Mouse (Mus musculus): ENCODE results near the gene Trim69. TPM values are rescaled to one million over a fixed set of nuclear protein-coding genes. Genes with fewer than 3 reads are reported as not detected.

Trim69 gene
- polyA plus RNA-seq (2012; ENCODE audit: insufficient read depth, insufficient read length, low replicate concordance, missing spikeins) = not detected in 2 replicates

- no peak within 1 kb of the TSS for H3K27ac ChIP-seq (ENCODE audit: insufficient read depth, low read depth, low read length)
- peaks cover 10% of the 10 kb centered on the region for H3K4me1 ChIP-seq (ENCODE audit: control insufficient read depth, insufficient read depth, low read length)
- WGBS = 62% methylated on average over 2 of the region's 2 CpGs
- H3K4me3 ChIP-seq (ENCODE audit: insufficient read depth, low read depth, low read length) = no peak within 1 kb of the TSS
- TF ChIP-seq CTCF (IDR thresholded peaks at IDR 0.05; ENCODE audit: insufficient read depth, low read depth, low read length) = no peak
- TF ChIP-seq POLR2A (IDR thresholded peaks at IDR 0.05; ENCODE audit: insufficient read depth, low read depth, low read length) = no peak
Measured at GRCm38 (mm10) chr2:122160680-122161079, at the start of gene Trim69. Gene Trim69, plus strand, starts transcription at chr2:122160700.

DNA sequence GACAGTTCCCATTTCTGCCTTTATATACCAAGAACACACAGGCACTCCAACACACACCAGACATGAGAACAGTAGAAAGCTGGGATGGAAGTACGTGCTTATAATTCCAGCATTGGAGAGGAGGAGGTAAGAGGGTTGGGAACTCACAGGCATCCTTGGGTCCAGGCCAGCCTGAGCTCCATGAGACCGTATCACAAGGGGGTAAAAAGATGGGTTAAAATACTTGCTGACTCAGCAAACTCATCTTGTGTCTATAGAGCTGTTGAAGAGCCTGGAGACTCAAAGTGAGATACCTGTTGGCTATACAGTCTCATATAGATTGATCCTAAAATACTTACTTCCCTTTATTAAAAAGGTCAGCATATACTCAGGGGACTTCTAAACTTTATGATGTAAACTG is 43.6 kb upstream of the Trim69 start:
- TF ChIP-seq POLR2A (IDR thresholded peaks at IDR 0.05; ENCODE audit: insufficient read depth, low read depth, low read length) (no peak), CTCF (IDR thresholded peaks at IDR 0.05; ENCODE audit: insufficient read depth, low read depth, low read length) (no peak)
- Histone ChIP-seq H3K4me3 (ENCODE audit: insufficient read depth, low read depth, low read length) (no peak overlapping the region), H3K27ac (ENCODE audit: insufficient read depth, low read depth, low read length) (no peak overlapping the region), H3K4me1 (ENCODE audit: control insufficient read depth, insufficient read depth, low read length) (peaks cover 5% of the 10 kb centered on the region; the same call in 1 of the 2 replicates)
- 85% methylated on average over 2 of the region's 2 CpGs for WGBS

DNA sequence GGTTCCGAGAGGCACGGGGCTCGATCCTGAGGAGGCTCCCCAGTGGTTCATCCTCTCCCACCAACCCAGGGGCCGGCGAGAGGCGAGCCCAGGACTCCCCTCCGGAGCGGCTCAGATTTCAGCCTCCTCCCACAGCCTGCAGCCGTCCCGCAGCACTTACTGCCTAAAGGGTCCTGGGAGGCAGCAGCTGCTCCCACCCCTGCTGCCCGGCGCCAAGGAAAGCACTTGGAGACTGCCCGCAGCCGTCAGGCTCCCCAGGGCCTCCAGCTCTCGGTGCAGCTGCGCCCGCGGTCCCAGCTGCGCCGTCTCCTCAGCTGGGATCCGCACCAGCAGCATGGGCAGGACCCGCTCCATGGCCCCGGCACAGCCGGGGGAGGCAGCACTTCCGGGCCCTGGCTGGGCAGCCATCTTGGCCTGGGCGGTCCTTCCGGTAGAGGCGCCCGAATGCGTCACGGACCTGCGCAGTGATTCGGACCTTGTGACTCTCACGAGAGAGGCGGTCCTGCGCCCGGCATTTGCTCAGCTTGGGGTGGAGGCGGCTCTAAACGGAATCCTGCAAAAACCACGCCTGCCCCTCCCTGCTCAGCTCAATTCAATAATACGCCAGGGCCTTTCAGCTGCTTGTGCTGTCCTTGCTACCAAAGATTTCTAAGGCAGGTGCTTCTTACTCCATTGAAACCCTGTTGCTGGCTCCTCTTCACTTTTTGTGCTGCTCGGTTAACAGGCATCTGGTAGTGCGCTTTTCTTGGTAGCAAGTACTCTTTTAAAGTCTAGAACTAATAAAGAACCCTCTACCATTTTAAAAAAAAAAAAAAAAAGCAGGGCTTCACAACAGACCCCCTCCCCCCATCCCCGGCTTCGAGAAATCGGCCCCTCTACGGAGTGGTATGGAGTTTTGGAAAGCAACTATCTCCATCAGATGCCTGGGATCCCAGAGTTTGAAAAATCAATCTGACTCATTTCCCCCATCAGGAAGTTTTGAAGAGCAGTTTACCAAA is 42.2 kb upstream of the Trim69 start, which contains the start of gene Spg11:
Spg11 (minus strand) TSS at position 426 of the 998 bp plus-strand sequence.
- under 1% methylated on average over 47 of the region's 47 CpGs for WGBS
- peak within 1 kb of the TSS; percentile 80 for H3K27ac ChIP-seq (ENCODE audit: insufficient read depth, low read depth, low read length)
- H3K4me3 ChIP-seq (ENCODE audit: insufficient read depth, low read depth, low read length) = peak within 1 kb of the TSS; percentile 70
- H3K4me1 ChIP-seq (ENCODE audit: control insufficient read depth, insufficient read depth, low read length) = peaks cover 5% of the 10 kb centered on the region; the same call in 1 of the 2 replicates
- no peak for TF ChIP-seq CTCF (IDR thresholded peaks at IDR 0.05; ENCODE audit: insufficient read depth, low read depth, low read length)
- TF ChIP-seq POLR2A (IDR thresholded peaks at IDR 0.05; ENCODE audit: insufficient read depth, low read depth, low read length) = peak; percentile 100

DNA sequence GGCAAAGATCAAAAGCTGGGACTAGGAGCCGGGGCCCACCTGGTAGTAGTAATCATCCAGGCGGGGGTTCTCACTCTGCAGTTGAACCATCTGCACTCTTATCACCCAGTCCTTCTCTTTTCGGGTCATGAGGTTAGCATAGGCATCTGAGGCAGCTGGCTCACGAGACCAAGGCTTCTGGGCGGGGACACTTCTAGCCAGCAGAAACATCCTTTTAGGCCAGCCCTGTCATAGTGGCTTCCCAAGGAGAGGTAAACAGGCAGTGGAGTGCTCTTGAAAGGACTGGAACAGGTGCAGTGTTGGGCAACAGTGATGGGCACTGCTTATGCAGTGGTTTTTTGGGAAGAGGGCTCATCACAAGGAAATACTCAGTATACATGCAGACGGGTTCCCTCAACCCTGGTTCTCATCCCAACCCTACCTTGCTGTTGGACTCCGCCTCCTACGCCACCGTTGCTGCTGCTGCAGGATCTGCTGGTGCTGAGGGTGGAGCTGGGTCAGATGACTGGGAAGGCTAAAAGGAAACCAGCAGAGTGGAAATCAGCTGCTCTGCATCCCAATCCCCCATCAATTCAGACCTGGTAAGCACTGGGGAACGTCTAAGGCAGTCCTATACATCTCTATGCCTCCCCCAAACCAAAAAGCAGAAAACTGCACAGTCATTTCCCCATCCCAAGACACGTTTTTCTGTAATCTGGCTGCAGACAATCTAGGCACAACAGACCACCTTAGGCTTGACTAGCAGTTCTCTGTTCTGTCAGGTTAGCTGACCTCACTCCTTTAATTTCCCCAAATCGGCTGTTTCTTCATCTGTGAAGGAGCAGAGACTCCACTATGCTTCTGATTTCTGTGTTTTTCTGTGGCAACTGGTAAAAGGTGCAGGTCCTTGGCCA is 34.6 kb upstream of the Trim69 start:
- H3K4me3 ChIP-seq (ENCODE audit: insufficient read depth, low read depth, low read length) = no peak overlapping the region
- H3K4me1 ChIP-seq (ENCODE audit: control insufficient read depth, insufficient read depth, low read length) = no peaks in the 10 kb centered on the region
- TF ChIP-seq CTCF (IDR thresholded peaks at IDR 0.05; ENCODE audit: insufficient read depth, low read depth, low read length) (no peak), POLR2A (IDR thresholded peaks at IDR 0.05; ENCODE audit: insufficient read depth, low read depth, low read length) (no peak)
- H3K27ac ChIP-seq (ENCODE audit: insufficient read depth, low read depth, low read length) = no peak overlapping the region
- 65% methylated on average over 12 of the region's 12 CpGs for WGBS

GRCm38 (mm10) chr2:122126765-122127347 is 33.6 kb upstream of the Trim69 start:
- Histone ChIP-seq H3K4me3 (ENCODE audit: insufficient read depth, low read depth, low read length) (no peak overlapping the region), H3K27ac (ENCODE audit: insufficient read depth, low read depth, low read length) (no peak overlapping the region), H3K4me1 (ENCODE audit: control insufficient read depth, insufficient read depth, low read length) (no peaks in the 10 kb centered on the region)
- TF ChIP-seq CTCF (IDR thresholded peaks at IDR 0.05; ENCODE audit: insufficient read depth, low read depth, low read length) = no peak
- no peak for TF ChIP-seq POLR2A (IDR thresholded peaks at IDR 0.05; ENCODE audit: insufficient read depth, low read depth, low read length)
- WGBS = 49% methylated on average over 5 of the region's 5 CpGs

- 95% methylated on average over 4 of the region's 4 CpGs for WGBS
- Histone ChIP-seq H3K27ac (ENCODE audit: insufficient read depth, low read depth, low read length) (no peak overlapping the region), H3K4me3 (ENCODE audit: insufficient read depth, low read depth, low read length) (no peak overlapping the region), H3K4me1 (ENCODE audit: control insufficient read depth, insufficient read depth, low read length) (no peaks in the 10 kb centered on the region)
- TF ChIP-seq POLR2A (IDR thresholded peaks at IDR 0.05; ENCODE audit: insufficient read depth, low read depth, low read length) = no peak
Measured at GRCm38 (mm10) chr2:122127635-122128034, 32.9 kb upstream of the Trim69 start.

GRCm38 (mm10) chr2:122132078-122132477 is 28.4 kb upstream of the Trim69 start:
- TF ChIP-seq POLR2A (IDR thresholded peaks at IDR 0.05; ENCODE audit: insufficient read depth, low read depth, low read length) = no peak
- TF ChIP-seq CTCF (IDR thresholded peaks at IDR 0.05; ENCODE audit: insufficient read depth, low read depth, low read length) = no peak
- WGBS = 98% methylated on average over 2 of the region's 2 CpGs
- Histone ChIP-seq H3K4me1 (ENCODE audit: control insufficient read depth, insufficient read depth, low read length) (no peaks in the 10 kb centered on the region), H3K4me3 (ENCODE audit: insufficient read depth, low read depth, low read length) (no peak overlapping the region), H3K27ac (ENCODE audit: insufficient read depth, low read depth, low read length) (no peak overlapping the region)

DNA sequence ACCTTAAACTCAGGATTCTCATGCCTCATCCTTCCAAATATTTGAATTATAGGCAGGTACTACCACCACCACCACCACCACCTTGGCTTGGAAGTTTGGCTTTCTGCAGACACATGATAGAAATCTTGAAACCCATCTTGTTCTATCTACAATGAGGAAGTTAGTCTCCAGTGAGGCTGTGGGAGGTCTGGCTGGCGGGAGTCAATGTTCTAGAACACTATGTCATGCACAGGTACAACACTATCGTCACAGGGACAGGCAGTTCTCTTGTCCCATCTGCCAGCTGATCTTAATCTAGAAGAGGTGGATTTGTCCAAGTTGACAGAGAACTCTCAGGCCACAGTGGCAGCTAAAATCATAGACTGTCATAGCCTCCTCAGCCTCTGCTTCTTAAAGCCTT is 27.9 kb upstream of the Trim69 start:
- no peaks in the 10 kb centered on the region for H3K4me1 ChIP-seq (ENCODE audit: control insufficient read depth, insufficient read depth, low read length)
- TF ChIP-seq POLR2A (IDR thresholded peaks at IDR 0.05; ENCODE audit: insufficient read depth, low read depth, low read length) = no peak
- TF ChIP-seq CTCF (IDR thresholded peaks at IDR 0.05; ENCODE audit: insufficient read depth, low read depth, low read length) = no peak
- WGBS = 93% methylated on average over 2 of the region's 2 CpGs

More for the DNA sequence above, 27.9 kb upstream of the Trim69 start:
- Histone ChIP-seq H3K4me3 (ENCODE audit: insufficient read depth, low read depth, low read length) (no peak overlapping the region), H3K27ac (ENCODE audit: insufficient read depth, low read depth, low read length) (no peak overlapping the region)

Data from olfactory bulb, adult 2 months (tissue).